Mouse (Mus musculus) urinary bladder, postnatal 10 days (tissue): ENCODE data around the gene Abca14.
"Not testable (repeated sequence)": the region's sequence is repeated elsewhere in the genome, so short reads cannot be mapped to it uniquely, and the experiment has no call there.

Source experiments
- DNase-seq: peaks from one replicate; pipeline ENCODE4 v3.0.0; 2022; ENCODE audit warnings: low spot score

Abca14 gene

GRCm38 (mm10) chr7:120201771-120202170 is 2.0 kb upstream of the Abca14 start, which contains the start of gene Crym:
TSS of gene Crym (minus strand) at chr7:120202111.
- DNase-seq, result no peak

GRCm38 (mm10) chr7:120205989-120206388 is 2.2 kb downstream of the Abca14 start:
- no peak for DNase-seq

- no peak for DNase-seq
These were observed 24.8 kb downstream of the Abca14 start for GRCm38 (mm10) chr7:120228541-120228940.

- no peak for DNase-seq
These were observed 37.3 kb downstream of the Abca14 start for GRCm38 (mm10) chr7:120241092-120241491.

GRCm38 (mm10) chr7:120271135-120271991 is 67.6 kb downstream of the Abca14 start:
- DNase-seq, result no peak

GRCm38 (mm10) chr7:120272110-120272509 is 68.3 kb downstream of the Abca14 start:
- DNase-seq, result no peak

GRCm38 (mm10) chr7:120285286-120285685 is 81.5 kb downstream of the Abca14 start:
- DNase-seq, result no peak

GRCm38 (mm10) chr7:120316086-120316485 is 112.3 kb downstream of the Abca14 start:
- no peak for DNase-seq

- no peak for DNase-seq
These were observed 119.2 kb downstream of the Abca14 start for GRCm38 (mm10) chr7:120322963-120323362.

GRCm38 (mm10) chr7:120325911-120326310 is 122.2 kb downstream of the Abca14 start:
- DNase-seq, result not testable (repeated sequence)

GRCm38 (mm10) chr7:120327220-120328073 is 123.7 kb downstream of the Abca14 start:
- no peak for DNase-seq

GRCm38 (mm10) chr7:120328087-120328793 is 124.5 kb downstream of the Abca14 start, which contains the start of gene Abca15:
TSS of gene Abca15 (plus strand) at chr7:120328670.
- DNase-seq, result no peak

- DNase-seq, result no peak
These were observed 157.4 kb downstream of the Abca14 start for GRCm38 (mm10) chr7:120361159-120361558.
